Mouse (Mus musculus) midbrain, postnatal 0 days (tissue): ENCODE data around the gene Themis2. TPM values are rescaled to one million over a fixed set of nuclear protein-coding genes. Genes with fewer than 3 reads are reported as not detected.
"Not testable (repeated sequence)": the region's sequence is repeated elsewhere in the genome, so short reads cannot be mapped to it uniquely, and the experiment has no call there.

Experiments
- ATAC-seq: fragments of 200-750 bp; cut with Nextera tagmentation; 2 replicates; pipeline ENCODE4 v1.8.0; 2017; ENCODE audit warnings: moderate number of reproducible peaks, mild to moderate bottlenecking, moderate TSS enrichment, moderate library complexity; ENCODE audit not compliant: low FRiP score
- DNase-seq: peaks from one replicate; pipeline ENCODE4 v3.0.0-alpha.2; 2015; ENCODE audit warnings: low spot score
- H3K27ac ChIP-seq: fragments of 300-500 bp; sonication (generic); 2 replicates; pipeline ENCODE4 v1.5.1; 2014; ENCODE audit warnings: low read depth, mild to moderate bottlenecking, low read length, mixed read lengths
- H3K27me3 ChIP-seq: fragments of 300-500 bp; sonication (generic); 2 replicates; pipeline ENCODE4 v1.6.1; 2014; ENCODE audit warnings: low read length, control low read depth, mixed read lengths; ENCODE audit not compliant: insufficient read depth
- H3K36me3 ChIP-seq: fragments of 300-500 bp; sonication (generic); 2 replicates; pipeline ENCODE4 v1.6.1; 2014; ENCODE audit warnings: low read length, control low read depth, mixed read lengths; ENCODE audit not compliant: insufficient read depth
- H3K4me1 ChIP-seq: fragments of 300-500 bp; sonication (generic); 2 replicates; pipeline ENCODE4 v1.6.1; 2014; ENCODE audit warnings: mild to moderate bottlenecking, control low read depth, antibody characterized with exemption, low read length, mixed read lengths; ENCODE audit not compliant: insufficient read depth
- H3K4me2 ChIP-seq: fragments of 300-500 bp; sonication (generic); 2 replicates; pipeline ENCODE4 v1.6.1; 2014; ENCODE audit warnings: low read depth, mild to moderate bottlenecking, low read length, mixed read lengths; ENCODE audit not compliant: poor library complexity, severe bottlenecking
- H3K4me3 ChIP-seq: fragments of 300-500 bp; sonication (generic); 2 replicates; pipeline ENCODE4 v1.5.1; 2014; ENCODE audit warnings: low read depth, mild to moderate bottlenecking, low read length, moderate library complexity
- H3K9ac ChIP-seq: fragments of 300-500 bp; sonication (generic); replicated peaks from 2 replicates; pipeline ENCODE4 v1.6.1; 2014; ENCODE audit warnings: mild to moderate bottlenecking, low read length, moderate library complexity, mixed read lengths; ENCODE audit not compliant: poor library complexity, severe bottlenecking
- H3K9me3 ChIP-seq: fragments of 300-500 bp; sonication (generic); 2 replicates; pipeline ENCODE4 v1.6.1; 2016; ENCODE audit warnings: low read length, control low read depth
- CTCF ChIP-seq: IDR thresholded peaks from 2 replicates; pipeline ENCODE4 v1.5.1; 2016; ENCODE audit warnings: antibody characterized with exemption, mild to moderate bottlenecking
- whole genome bisulfite sequencing: fragments of 180-500 bp; shearing (Covaris S2); extraction: QIAGEN DNeasy Blood & Tissue Kit; methylation state at CpG from one replicate; pipeline ENCODE4 v1.1.7; 2014; 5-methylcytosine and 5-hydroxymethylcytosine counted together
- polyA plus RNA-seq: library from polyadenylated mRNA; unstranded; fragments of >200 nt; fragmentation: Nextera tagmentation; extraction: Ambion mirVana; gene quantifications from 2 replicates; pipeline ENCODE4 v1.2.1, GENCODE M21; 2015
- total RNA-seq: library from RNA; depleted of rRNA; stranded (reverse); fragments of >200 nt; gene quantifications from 2 replicates; pipeline ENCODE4 v1.2.3, GENCODE M21; 2014

Themis2 gene
- total and polyA plus RNA-seq, 2 experiments from 2014 or later = 0.49 TPM

DNA sequence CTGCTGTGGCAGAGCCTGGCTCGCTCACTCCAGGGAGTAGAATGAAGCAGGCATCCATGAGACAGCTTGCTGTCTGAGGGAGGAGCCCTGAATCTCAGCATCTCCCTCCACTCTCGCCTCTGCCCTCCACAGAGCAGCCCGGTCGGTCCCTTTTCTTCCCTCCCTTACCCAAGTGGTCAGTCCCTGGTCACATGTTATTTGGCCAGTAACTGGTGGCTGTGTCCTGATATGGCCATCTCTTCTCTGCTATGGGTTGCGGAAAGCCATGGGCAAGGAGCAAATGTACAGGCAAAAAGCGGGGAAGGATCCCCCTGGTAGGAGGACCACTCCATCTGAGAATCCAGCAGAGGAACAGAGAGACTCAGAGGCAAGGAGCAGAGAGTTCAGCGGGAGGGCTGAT lies 1.0 kb downstream of the Themis2 start:
- Histone ChIP-seq H3K36me3 (no peaks in the 10 kb centered on the region), H3K4me2 (no peak overlapping the region), H3K4me3 (no peak overlapping the region), H3K9ac (no peak overlapping the region), H3K9me3 (no peaks in the 10 kb centered on the region), H3K27me3 (peaks cover 15% of the 10 kb centered on the region), H3K4me1 (no peaks in the 10 kb centered on the region), H3K27ac (no peak overlapping the region)
- no peak for TF ChIP-seq CTCF
- 54% methylated on average over 7 of the region's 7 CpGs for WGBS
- ATAC-seq = no peak
- no peak for DNase-seq

DNA sequence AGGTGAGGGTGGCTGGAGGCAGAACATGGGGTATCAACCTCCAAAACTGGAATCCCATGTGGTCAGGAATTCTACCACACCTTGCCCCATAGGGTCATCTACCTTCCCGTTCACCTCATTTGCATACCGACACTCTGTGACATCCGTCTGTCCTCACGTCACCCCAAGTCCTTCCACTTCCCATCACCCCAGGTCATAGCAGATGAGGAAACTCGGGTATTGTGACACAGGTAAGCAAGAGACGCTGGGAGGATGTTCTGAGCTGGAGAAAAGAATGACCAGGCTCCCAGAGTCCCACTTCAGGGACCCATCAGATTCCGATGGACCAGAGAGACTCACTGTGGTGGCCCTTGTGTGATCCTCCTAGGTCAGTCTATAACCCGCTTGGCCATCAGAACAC lies 1.4 kb downstream of the Themis2 start:
- no peaks in the 10 kb centered on the region for H3K36me3 ChIP-seq

DNA sequence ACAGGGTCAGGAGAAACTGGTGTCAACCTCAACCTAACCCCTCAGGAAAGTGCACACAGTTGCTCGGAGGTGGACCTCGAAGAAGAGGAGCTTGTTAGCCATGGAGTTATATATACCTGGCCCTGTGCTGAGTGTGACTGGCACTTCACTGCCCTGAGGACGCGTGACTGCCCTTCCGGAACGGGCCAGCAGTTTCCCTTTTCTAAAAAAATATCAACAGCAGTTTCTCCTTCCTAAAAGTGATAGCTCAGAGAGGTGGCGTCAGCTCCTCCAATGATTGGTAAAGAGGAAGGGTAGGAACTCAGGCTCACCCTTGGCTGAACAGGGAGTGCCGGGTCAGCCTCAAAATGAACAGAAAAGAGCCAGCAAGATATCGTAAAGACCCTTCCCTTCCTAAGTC lies 2.2 kb downstream of the Themis2 start:
- no peak for DNase-seq
- H3K27ac ChIP-seq = no peak overlapping the region
- no peak overlapping the region for H3K4me3 ChIP-seq
- H3K27me3 ChIP-seq = peaks cover 15% of the 10 kb centered on the region
- no peaks in the 10 kb centered on the region for H3K36me3 ChIP-seq
- WGBS = 84% methylated on average over 9 of the region's 9 CpGs
- H3K4me1 ChIP-seq = no peaks in the 10 kb centered on the region
- TF ChIP-seq CTCF = no peak
- ATAC-seq = no peak
- no peaks in the 10 kb centered on the region for H3K9me3 ChIP-seq
- no peak overlapping the region for H3K9ac ChIP-seq
- no peak overlapping the region for H3K4me2 ChIP-seq

More for the DNA sequence above, 1.4 kb downstream of the Themis2 start:
- Histone ChIP-seq H3K4me3 (no peak overlapping the region), H3K4me1 (no peaks in the 10 kb centered on the region), H3K9me3 (no peaks in the 10 kb centered on the region), H3K27ac (no peak overlapping the region), H3K27me3 (peaks cover 15% of the 10 kb centered on the region), H3K4me2 (no peak overlapping the region), H3K9ac (no peak overlapping the region)
- DNase-seq (no peak), ATAC-seq (no peak)
- TF ChIP-seq CTCF = no peak
- 79% methylated on average over 8 of the region's 8 CpGs for WGBS

DNA sequence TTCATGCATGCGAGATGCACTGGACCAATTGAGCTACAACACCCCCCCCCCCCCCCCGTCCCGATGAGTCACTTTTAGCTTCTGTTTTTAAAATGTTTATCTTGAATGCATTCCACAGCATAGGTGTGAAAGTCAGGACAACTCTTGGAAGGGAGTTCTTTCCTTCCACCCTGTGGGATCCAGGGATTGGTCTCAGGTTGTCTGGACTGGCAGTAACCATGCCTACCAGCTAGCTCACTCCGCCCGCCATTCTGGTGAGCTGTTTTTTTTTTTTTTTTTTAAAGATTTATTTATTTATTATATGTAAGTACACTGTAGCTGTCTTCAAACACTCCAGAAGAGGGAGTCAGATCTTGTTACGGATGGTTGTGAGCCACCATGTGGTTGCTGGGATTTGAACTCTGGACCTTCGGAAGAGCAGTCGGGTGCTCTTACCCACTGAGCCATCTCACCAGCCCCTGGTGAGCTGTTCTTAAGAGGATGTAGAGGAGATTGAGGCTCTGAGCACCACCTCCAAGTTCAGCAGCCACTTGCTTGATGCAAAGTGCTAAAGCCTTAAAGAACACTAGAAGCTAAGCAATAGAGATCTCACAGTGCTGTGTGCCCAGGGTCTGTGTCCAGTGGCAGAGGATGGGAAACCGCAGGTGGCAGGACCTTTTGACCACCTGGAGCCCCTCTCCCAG lies 2.7 kb downstream of the Themis2 start:
- not testable (repeated sequence) for H3K36me3 ChIP-seq, H3K9me3 ChIP-seq, H3K9ac ChIP-seq, H3K4me1 ChIP-seq, H3K27ac ChIP-seq, H3K4me2 ChIP-seq, ATAC-seq, H3K4me3 ChIP-seq, DNase-seq
- WGBS = 86% methylated on average over 7 of the region's 9 CpGs
- peaks cover 15% of the 10 kb centered on the region for H3K27me3 ChIP-seq

DNA sequence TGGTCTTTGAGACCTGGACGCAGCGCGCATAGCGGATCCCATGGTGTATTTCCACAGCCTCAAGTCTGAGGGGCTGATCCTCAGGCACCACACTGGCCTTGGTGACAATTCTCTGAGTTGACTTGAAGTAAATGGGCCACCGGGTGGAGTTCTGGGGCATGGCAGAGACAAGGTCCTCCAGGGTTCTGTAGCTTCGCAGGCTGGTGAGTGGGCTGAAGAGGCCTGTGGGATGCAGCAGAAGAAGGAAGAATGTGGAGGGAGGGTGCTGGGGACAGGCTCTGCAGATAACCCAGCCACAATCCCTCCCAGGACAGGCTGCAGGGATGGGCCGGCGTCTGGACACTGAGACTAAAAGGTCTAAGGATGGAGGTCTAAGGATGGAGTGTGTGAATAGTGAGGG lies 6.5 kb downstream of the Themis2 start:
- no peak overlapping the region for H3K9ac ChIP-seq
- H3K27ac ChIP-seq = no peak overlapping the region
- H3K9me3 ChIP-seq = no peaks in the 10 kb centered on the region
- H3K4me3 ChIP-seq = no peak overlapping the region
- no peaks in the 10 kb centered on the region; the same call in 1 of the 2 replicates for H3K27me3 ChIP-seq
- H3K4me2 ChIP-seq = no peak overlapping the region
- DNase-seq (no peak), ATAC-seq (no peak)
- H3K4me1 ChIP-seq = no peaks in the 10 kb centered on the region
- no peak for TF ChIP-seq CTCF
- 87% methylated on average over 8 of the region's 8 CpGs for WGBS
- H3K36me3 ChIP-seq = no peaks in the 10 kb centered on the region

DNA sequence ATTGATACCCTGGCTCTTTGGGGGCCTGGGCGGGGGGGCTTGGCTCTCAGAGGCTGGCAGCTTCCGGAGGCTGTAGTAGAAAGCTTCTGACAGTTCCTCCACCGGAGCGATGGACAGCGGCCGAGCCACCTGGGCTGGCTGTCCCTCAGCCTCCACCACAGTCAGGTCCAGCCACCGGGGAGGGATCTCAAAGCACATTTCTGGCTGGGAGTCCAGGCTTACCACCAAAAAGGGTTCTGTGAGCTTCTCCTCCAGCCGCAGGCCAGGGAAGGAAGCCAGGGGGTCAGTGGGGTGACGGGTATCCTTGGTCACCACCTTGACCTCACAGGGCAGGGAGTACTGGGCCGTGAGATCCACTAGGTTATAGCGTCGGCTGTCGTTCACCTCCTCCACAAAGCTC lies 11.0 kb downstream of the Themis2 start:
- H3K36me3 ChIP-seq = no peaks in the 10 kb centered on the region
- no peak for TF ChIP-seq CTCF
- H3K9me3 ChIP-seq = no peaks in the 10 kb centered on the region
- no peak for ATAC-seq
- H3K4me1 ChIP-seq = no peaks in the 10 kb centered on the region
- H3K27ac ChIP-seq = no peak overlapping the region
- no peak overlapping the region for H3K4me2 ChIP-seq
- no peak overlapping the region for H3K9ac ChIP-seq
- 93% methylated on average over 12 of the region's 13 CpGs for WGBS
- H3K27me3 ChIP-seq = no peaks in the 10 kb centered on the region
- no peak for DNase-seq
- no peak overlapping the region for H3K4me3 ChIP-seq
